Mouse (Mus musculus): ENCODE measurements around the gene Uqcc2.

The Uqcc2 gene

GRCm38 (mm10) chr17:27133551-27134141 lies at the start of gene Uqcc2:
Uqcc2 (minus strand) TSS chr17:27133916.
- no peaks in the 10 kb centered on the region for H3K27me3 ChIP-seq (ENCODE audit: control insufficient read depth, insufficient read depth, low read length, poor library complexity, severe bottlenecking)
- DNase-seq (ENCODE audit: low read depth, low spot score), result peak; percentile 99
- H3K36me3 ChIP-seq (ENCODE audit: control insufficient read depth, insufficient read depth, low read length, poor library complexity, severe bottlenecking), result no peaks in the 10 kb centered on the region

DNA sequence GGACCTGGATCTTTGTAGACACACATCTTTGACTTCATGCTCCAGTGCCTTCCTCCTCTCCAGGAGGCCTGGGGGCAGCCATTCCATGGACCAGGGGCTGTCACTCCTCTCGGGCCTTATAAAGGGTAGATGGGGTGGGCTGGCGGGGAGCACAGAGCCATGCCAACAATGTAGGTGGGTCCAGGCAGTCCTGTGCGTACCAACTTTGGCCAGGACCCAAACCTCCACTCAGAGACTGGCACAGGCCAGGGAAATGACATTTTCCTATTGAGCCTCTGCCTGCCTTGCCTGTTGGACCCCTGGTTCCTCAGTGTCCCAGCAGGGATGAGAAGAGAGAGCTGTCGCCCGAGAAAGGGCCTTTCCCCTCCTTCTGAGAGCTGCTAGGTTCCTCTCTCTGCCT lies 48.7 kb upstream of the Uqcc2 start:
- Histone ChIP-seq H3K27me3 (ENCODE audit: control insufficient read depth, insufficient read depth, low read length, poor library complexity, severe bottlenecking) (no peaks in the 10 kb centered on the region), H3K36me3 (ENCODE audit: control insufficient read depth, insufficient read depth, low read length, poor library complexity, severe bottlenecking) (no peaks in the 10 kb centered on the region)
- DNase-seq (ENCODE audit: low read depth, low spot score), result no peak

DNA sequence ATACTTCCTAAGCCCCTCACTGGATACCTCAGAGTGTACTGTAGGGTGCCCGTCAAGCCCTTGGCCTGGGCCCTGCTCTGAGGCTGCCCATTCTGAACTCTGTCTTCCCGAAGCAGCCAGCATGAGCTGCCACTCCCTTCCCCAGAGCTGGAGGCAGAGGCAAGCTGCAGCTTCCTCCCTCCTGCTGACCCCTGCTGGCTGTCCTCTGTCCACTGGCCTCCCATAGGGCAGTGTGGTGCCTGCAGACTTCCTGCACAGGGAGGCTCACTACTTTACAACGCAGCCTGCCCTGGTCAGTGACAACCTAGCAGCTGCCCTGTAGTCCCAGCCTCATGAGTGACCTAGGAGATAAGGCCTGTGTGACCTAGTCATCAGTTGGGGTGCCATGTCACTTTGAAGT lies 48.0 kb upstream of the Uqcc2 start:
- Histone ChIP-seq H3K36me3 (ENCODE audit: control insufficient read depth, insufficient read depth, low read length, poor library complexity, severe bottlenecking) (no peaks in the 10 kb centered on the region), H3K27me3 (ENCODE audit: control insufficient read depth, insufficient read depth, low read length, poor library complexity, severe bottlenecking) (no peaks in the 10 kb centered on the region)
- DNase-seq (ENCODE audit: low read depth, low spot score), result no peak

DNA sequence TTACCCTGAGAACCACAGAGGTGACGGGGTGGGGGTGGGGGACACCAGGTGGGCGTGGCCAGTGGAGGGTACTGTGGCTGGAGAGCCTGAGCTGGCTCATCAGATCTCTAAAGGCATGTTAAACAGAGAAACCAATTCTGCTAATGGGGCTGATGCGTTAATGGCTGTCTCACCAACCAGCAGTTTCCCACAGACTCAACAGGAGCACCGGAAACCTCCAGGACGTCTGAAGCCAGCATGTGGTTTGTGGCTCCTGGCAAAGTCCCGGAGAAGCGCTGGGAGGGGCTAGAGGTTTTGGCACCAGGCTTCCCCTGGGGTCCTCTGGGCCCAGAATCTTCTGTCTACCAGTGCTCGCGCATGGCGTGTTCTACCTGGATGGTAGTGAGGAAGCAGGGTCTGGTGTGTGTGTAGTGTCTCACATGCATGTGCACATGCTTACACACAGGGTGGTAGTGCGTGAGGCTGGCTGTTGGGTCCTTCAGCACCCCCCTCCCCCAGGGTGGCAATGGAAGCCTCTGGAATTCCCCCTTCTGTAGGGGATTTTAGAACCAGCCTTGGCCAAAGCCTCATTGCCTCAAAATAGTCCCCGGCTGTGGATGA lies 46.1 kb upstream of the Uqcc2 start:
- H3K27me3 ChIP-seq (ENCODE audit: control insufficient read depth, insufficient read depth, low read length, poor library complexity, severe bottlenecking), result no peaks in the 10 kb centered on the region
- peak; percentile 25 for DNase-seq (ENCODE audit: low read depth, low spot score)
- H3K36me3 ChIP-seq (ENCODE audit: control insufficient read depth, insufficient read depth, low read length, poor library complexity, severe bottlenecking), result no peaks in the 10 kb centered on the region

DNA sequence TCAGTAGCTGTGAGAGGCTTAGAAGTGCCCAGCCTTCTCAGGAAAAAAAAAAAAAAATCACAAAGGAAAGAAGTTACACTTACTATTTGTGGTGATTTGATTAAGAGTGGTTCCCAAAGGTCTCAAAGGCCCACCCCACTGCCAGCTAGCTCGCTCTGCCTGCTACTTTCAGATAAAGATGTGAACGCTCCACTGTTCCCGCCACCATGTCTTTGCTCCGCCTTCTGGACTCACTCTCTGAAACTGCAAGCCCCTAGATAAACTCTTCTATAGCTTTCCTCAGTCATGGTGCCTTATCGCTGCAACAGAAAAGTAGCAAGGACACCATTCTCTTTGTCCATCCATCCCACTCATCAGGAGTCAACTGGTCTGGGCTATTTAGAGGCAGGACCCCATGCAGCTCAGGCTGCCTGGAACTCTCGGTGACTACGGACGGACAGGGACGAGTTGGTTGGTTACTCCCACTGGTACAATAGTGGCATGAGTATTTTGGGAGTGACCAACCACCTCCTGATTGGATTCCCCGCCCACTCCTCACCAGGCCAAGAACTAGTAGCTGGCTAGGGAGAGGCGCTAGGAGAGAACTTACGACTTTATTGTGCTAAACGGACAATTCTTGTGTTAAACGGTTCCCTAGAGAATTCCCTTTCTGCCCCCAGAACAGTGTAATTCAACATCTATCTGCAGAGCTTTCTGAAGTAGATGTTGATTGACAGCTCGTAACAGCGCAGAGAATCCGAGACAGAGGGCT lies 44.9 kb upstream of the Uqcc2 start:
- no peaks in the 10 kb centered on the region for H3K27me3 ChIP-seq (ENCODE audit: control insufficient read depth, insufficient read depth, low read length, poor library complexity, severe bottlenecking)
- no peak for DNase-seq (ENCODE audit: low read depth, low spot score)
- no peaks in the 10 kb centered on the region for H3K36me3 ChIP-seq (ENCODE audit: control insufficient read depth, insufficient read depth, low read length, poor library complexity, severe bottlenecking)

- DNase-seq (ENCODE audit: low read depth, low spot score), result no peak
- H3K27me3 ChIP-seq (ENCODE audit: control insufficient read depth, insufficient read depth, low read length, poor library complexity, severe bottlenecking), result no peaks in the 10 kb centered on the region
These were observed 44.3 kb upstream of the Uqcc2 start for GRCm38 (mm10) chr17:27178019-27178418.

DNA sequence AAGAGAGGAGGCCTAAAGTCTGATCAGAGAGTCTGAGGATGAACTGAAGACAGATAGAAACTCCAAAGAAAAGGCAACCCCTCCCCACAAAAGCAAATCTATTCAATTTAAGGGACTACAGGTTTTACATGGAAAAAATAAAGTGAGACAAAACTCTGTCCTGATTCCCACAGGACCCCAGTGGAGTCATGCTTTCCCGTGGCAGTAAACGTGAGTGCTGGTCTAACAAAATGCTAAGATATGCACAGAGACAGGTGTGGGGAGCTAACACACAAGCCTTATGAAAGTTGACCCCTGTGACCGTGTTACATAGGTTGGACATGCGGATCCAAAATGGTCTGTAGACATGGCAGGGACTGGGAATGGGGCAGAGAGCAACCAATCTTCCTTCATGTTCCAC lies 43.0 kb upstream of the Uqcc2 start:
- DNase-seq (ENCODE audit: low read depth, low spot score), result no peak
- Histone ChIP-seq H3K27me3 (ENCODE audit: control insufficient read depth, insufficient read depth, low read length, poor library complexity, severe bottlenecking) (no peaks in the 10 kb centered on the region), H3K36me3 (ENCODE audit: control insufficient read depth, insufficient read depth, low read length, poor library complexity, severe bottlenecking) (no peaks in the 10 kb centered on the region)

More at GRCm38 (mm10) chr17:27178019-27178418, 44.3 kb upstream of the Uqcc2 start:
- H3K36me3 ChIP-seq (ENCODE audit: control insufficient read depth, insufficient read depth, low read length, poor library complexity, severe bottlenecking), result no peaks in the 10 kb centered on the region

- H3K36me3 ChIP-seq (ENCODE audit: control insufficient read depth, insufficient read depth, low read length, poor library complexity, severe bottlenecking), result no peaks in the 10 kb centered on the region
- H3K27me3 ChIP-seq (ENCODE audit: control insufficient read depth, insufficient read depth, low read length, poor library complexity, severe bottlenecking), result no peaks in the 10 kb centered on the region
These were observed 42.6 kb upstream of the Uqcc2 start for GRCm38 (mm10) chr17:27176287-27176686.

DNA sequence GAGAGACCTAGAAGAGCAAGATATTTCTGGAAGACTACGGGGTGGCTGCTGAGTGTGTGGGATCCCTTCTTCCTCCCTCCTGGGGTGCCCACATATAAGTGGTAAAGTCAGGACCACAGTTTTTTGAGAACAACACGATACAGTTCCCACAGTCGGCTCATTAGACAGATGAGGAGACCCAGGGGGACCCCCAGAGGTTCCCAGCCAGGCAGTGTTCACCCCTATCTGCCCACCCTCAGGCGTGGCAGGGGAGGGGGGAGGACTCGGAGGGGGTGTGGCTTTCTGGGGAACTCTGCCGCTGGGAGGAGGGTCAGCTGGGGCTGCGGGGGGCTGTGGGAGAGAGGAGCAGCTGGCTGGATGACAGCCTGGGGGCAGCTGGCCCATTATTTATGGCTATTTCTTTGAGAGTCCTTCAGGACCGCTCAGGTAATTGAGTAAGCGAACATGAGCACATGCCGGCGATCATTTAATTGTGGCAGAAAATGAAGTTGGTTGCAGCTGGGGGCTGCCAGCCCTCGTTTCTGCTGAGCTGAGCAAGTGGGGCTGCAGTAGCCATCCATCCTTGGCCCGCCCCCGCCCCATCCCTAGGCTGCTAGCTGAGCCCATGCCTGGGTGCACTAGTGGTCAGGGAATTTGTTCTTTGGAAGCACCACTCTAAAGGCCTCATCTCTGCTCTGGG lies 41.6 kb upstream of the Uqcc2 start:
- no peak for DNase-seq (ENCODE audit: low read depth, low spot score)
- H3K36me3 ChIP-seq (ENCODE audit: control insufficient read depth, insufficient read depth, low read length, poor library complexity, severe bottlenecking), result no peaks in the 10 kb centered on the region
- H3K27me3 ChIP-seq (ENCODE audit: control insufficient read depth, insufficient read depth, low read length, poor library complexity, severe bottlenecking), result no peaks in the 10 kb centered on the region

More at GRCm38 (mm10) chr17:27176287-27176686, 42.6 kb upstream of the Uqcc2 start:
- DNase-seq (ENCODE audit: low read depth, low spot score), result no peak

DNA sequence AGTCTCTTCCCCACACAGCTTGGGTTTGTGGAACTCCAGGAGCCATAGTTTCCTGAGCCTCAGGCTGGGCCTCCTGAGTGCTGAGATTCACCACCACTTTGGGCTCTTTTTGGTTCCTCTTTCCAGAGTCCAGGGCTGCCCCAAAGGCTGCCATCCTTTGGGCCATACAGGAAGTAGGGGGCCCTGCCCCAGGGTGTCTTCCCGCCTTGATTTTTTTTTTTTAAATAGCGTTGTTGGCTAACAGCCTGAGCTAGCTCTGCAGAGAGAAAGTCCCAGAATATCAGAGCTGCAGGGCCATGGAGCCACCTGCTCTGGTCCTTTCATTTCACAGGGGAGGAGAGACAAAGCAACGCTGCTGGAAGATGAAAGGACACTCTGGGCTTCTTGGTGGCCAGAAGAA lies 40.0 kb upstream of the Uqcc2 start:
- Histone ChIP-seq H3K36me3 (ENCODE audit: control insufficient read depth, insufficient read depth, low read length, poor library complexity, severe bottlenecking) (no peaks in the 10 kb centered on the region), H3K27me3 (ENCODE audit: control insufficient read depth, insufficient read depth, low read length, poor library complexity, severe bottlenecking) (no peaks in the 10 kb centered on the region)
- DNase-seq (ENCODE audit: low read depth, low spot score), result no peak

DNA sequence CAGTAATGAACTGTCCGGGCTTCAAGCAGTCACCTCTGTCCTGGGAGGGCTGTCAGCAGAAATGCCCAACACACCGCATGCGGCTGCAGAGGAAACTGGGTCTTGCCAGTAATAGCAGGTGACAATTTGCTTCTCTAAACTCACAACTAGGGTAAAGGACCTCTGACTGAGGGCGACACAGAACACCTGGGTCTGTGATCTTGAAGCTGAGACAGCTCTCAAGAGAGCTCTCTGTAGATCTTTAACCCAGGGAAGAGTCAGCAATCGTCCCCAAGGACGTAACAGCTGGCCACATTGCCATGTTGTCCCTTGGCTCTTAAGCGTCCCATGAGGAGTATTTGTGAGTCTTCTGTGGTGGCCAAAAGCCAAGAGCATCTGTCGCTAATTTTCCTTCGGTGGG lies 38.7 kb upstream of the Uqcc2 start:
- DNase-seq (ENCODE audit: low read depth, low spot score), result no peak

GRCm38 (mm10) chr17:27171121-27171520 lies 37.4 kb upstream of the Uqcc2 start:
- no peaks in the 10 kb centered on the region for H3K27me3 ChIP-seq (ENCODE audit: control insufficient read depth, insufficient read depth, low read length, poor library complexity, severe bottlenecking)
- DNase-seq (ENCODE audit: low read depth, low spot score), result no peak
- no peaks in the 10 kb centered on the region for H3K36me3 ChIP-seq (ENCODE audit: control insufficient read depth, insufficient read depth, low read length, poor library complexity, severe bottlenecking)

More for the DNA sequence above, 38.7 kb upstream of the Uqcc2 start:
- no peaks in the 10 kb centered on the region for H3K36me3 ChIP-seq (ENCODE audit: control insufficient read depth, insufficient read depth, low read length, poor library complexity, severe bottlenecking)
- H3K27me3 ChIP-seq (ENCODE audit: control insufficient read depth, insufficient read depth, low read length, poor library complexity, severe bottlenecking), result no peaks in the 10 kb centered on the region

GRCm38 (mm10) chr17:27169952-27170695 lies 36.4 kb upstream of the Uqcc2 start:
- no peaks in the 10 kb centered on the region for H3K36me3 ChIP-seq (ENCODE audit: control insufficient read depth, insufficient read depth, low read length, poor library complexity, severe bottlenecking)
- H3K27me3 ChIP-seq (ENCODE audit: control insufficient read depth, insufficient read depth, low read length, poor library complexity, severe bottlenecking), result no peaks in the 10 kb centered on the region
- DNase-seq (ENCODE audit: low read depth, low spot score), result no peak

DNA sequence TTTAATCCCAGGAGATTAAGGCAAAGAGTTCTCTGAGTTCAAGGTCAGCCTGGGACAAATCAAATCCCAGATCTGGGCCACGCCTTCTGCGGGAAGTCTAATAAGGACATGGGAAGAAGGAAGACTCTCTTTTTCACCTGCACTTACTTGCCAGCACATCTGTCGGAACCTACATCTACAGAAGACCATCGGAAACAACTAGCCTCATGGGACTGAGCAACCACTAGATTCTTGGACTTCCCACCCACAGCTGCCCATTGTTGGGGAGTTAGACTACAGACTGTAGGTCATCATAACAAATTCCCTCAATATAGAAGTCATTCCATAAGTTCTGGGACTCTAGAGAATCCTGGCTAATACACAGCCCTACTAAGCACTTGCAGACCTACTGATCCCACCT lies 34.9 kb upstream of the Uqcc2 start:
- H3K36me3 ChIP-seq (ENCODE audit: control insufficient read depth, insufficient read depth, low read length, poor library complexity, severe bottlenecking), result no peaks in the 10 kb centered on the region
- no peak for DNase-seq (ENCODE audit: low read depth, low spot score)
- H3K27me3 ChIP-seq (ENCODE audit: control insufficient read depth, insufficient read depth, low read length, poor library complexity, severe bottlenecking), result no peaks in the 10 kb centered on the region
